Mouse (Mus musculus): Measurements from ENCODE around the gene Gm13090. TPM values are rescaled to one million over a fixed set of nuclear protein-coding genes. Genes with fewer than 3 reads are reported as not detected.

Gm13090 gene
- polyA plus RNA-seq, 1 experiment: not detected

- H3K4me1 ChIP-seq (ENCODE audit: control insufficient read depth, insufficient read depth, insufficient read length): no peaks in the 10 kb centered on the region
- H3K27me3 ChIP-seq (ENCODE audit: control insufficient read depth, insufficient read depth, low read length): no peaks in the 10 kb centered on the region; the same call in 1 of the 2 replicates
- H3K36me3 ChIP-seq (ENCODE audit: control insufficient read depth, insufficient read depth, low read length): no peaks in the 10 kb centered on the region
- 17% methylated on average over 10 of the region's 10 CpGs for WGBS
- no peak for DNase-seq (ENCODE audit: low read depth in 1 of 2, low spot score in 2 of 2)
- H3K4me3 ChIP-seq (ENCODE audit: extremely low read depth, insufficient read depth, insufficient read length): no peak overlapping the region
- no peak for TF ChIP-seq CTCF (IDR thresholded peaks at IDR 0.05; ENCODE audit: extremely low read depth, insufficient read depth, insufficient read length, insufficient replicate concordance)
- no peak for TF ChIP-seq POLR2A (IDR thresholded peaks at IDR 0.05; ENCODE audit: low read depth, low read length)
- H3K27ac ChIP-seq (ENCODE audit: insufficient read depth, low read length): no peak overlapping the region
Observed at GRCm38 (mm10) chr4:151127636-151128548, 38.5 kb downstream of the Gm13090 start.

GRCm38 (mm10) chr4:151128641-151129541 is 39.5 kb downstream of the Gm13090 start:
- Histone ChIP-seq H3K27ac (ENCODE audit: insufficient read depth, low read length) (no peak overlapping the region), H3K27me3 (ENCODE audit: control insufficient read depth, insufficient read depth, low read length) (no peaks in the 10 kb centered on the region; the same call in 1 of the 2 replicates), H3K36me3 (ENCODE audit: control insufficient read depth, insufficient read depth, low read length) (no peaks in the 10 kb centered on the region), H3K4me1 (ENCODE audit: control insufficient read depth, insufficient read depth, insufficient read length) (no peaks in the 10 kb centered on the region), H3K4me3 (ENCODE audit: extremely low read depth, insufficient read depth, insufficient read length) (no peak overlapping the region)
- TF ChIP-seq POLR2A (IDR thresholded peaks at IDR 0.05; ENCODE audit: low read depth, low read length): no peak
- no peak for TF ChIP-seq CTCF (IDR thresholded peaks at IDR 0.05; ENCODE audit: extremely low read depth, insufficient read depth, insufficient read length, insufficient replicate concordance)
- no peak for DNase-seq (ENCODE audit: low read depth in 1 of 2, low spot score in 2 of 2)
- WGBS: 2% methylated on average over 69 of the region's 69 CpGs

GRCm38 (mm10) chr4:151129725-151130557 is 40.6 kb downstream of the Gm13090 start:
- TF ChIP-seq CTCF (IDR thresholded peaks at IDR 0.05; ENCODE audit: extremely low read depth, insufficient read depth, insufficient read length, insufficient replicate concordance) (no peak), POLR2A (IDR thresholded peaks at IDR 0.05; ENCODE audit: low read depth, low read length) (no peak)
- H3K36me3 ChIP-seq (ENCODE audit: control insufficient read depth, insufficient read depth, low read length): no peaks in the 10 kb centered on the region
- no peak for DNase-seq (ENCODE audit: low read depth in 1 of 2, low spot score in 2 of 2)
- H3K27me3 ChIP-seq (ENCODE audit: control insufficient read depth, insufficient read depth, low read length): no peaks in the 10 kb centered on the region; the same call in 1 of the 2 replicates
- H3K27ac ChIP-seq (ENCODE audit: insufficient read depth, low read length): no peak overlapping the region
- no peak overlapping the region for H3K4me3 ChIP-seq (ENCODE audit: extremely low read depth, insufficient read depth, insufficient read length)
- no peaks in the 10 kb centered on the region for H3K4me1 ChIP-seq (ENCODE audit: control insufficient read depth, insufficient read depth, insufficient read length)
- WGBS: 74% methylated on average over 16 of the region's 16 CpGs

DNA sequence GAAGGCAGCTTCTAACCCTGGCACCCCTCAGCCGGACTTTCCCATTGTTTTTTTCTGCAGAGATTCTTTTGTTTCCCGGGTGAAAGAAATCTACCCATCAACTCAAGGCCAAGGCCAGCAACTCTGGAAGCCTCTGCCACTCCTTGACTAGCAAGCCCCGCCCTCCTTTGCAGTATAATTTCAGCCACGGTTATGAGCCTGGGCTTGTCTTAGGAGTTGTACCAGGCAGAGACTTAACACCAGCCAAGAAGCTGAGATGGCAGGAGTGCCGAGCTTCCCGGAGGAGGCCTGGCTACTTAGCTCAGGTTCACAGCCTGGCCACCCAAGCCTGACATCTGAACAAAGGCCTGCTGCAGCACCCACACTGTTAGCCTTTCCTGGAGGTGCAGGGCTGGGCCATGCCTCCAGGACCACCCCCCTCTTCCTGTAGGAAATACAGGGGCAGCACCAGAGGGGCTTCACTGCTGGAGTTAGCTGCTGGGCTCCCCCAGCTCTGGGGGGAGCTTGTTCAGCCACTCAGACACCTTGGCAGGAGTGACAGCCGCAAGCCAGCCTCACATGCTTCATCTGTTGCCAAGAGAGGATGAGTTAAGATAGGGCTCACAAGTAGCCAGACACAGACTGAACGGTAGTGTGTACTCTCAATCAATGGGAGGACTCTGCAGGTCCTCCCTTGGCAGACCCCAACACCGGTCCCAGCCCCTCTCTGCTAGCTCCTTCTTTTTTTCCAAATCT is 41.6 kb downstream of the Gm13090 start:
- no peaks in the 10 kb centered on the region; the same call in 1 of the 2 replicates for H3K27me3 ChIP-seq (ENCODE audit: control insufficient read depth, insufficient read depth, low read length)
- TF ChIP-seq CTCF (IDR thresholded peaks at IDR 0.05; ENCODE audit: extremely low read depth, insufficient read depth, insufficient read length, insufficient replicate concordance): no peak
- no peak for TF ChIP-seq POLR2A (IDR thresholded peaks at IDR 0.05; ENCODE audit: low read depth, low read length)
- no peaks in the 10 kb centered on the region for H3K4me1 ChIP-seq (ENCODE audit: control insufficient read depth, insufficient read depth, insufficient read length)
- H3K27ac ChIP-seq (ENCODE audit: insufficient read depth, low read length): no peak overlapping the region
- 76% methylated on average over 9 of the region's 9 CpGs for WGBS
- H3K4me3 ChIP-seq (ENCODE audit: extremely low read depth, insufficient read depth, insufficient read length): no peak overlapping the region
- H3K36me3 ChIP-seq (ENCODE audit: control insufficient read depth, insufficient read depth, low read length): no peaks in the 10 kb centered on the region
- no peak for DNase-seq (ENCODE audit: low read depth in 1 of 2, low spot score in 2 of 2)

- H3K4me1 ChIP-seq (ENCODE audit: control insufficient read depth, insufficient read depth, insufficient read length): no peaks in the 10 kb centered on the region
- WGBS: 80% methylated on average over 9 of the region's 9 CpGs
- H3K4me3 ChIP-seq (ENCODE audit: extremely low read depth, insufficient read depth, insufficient read length): no peak overlapping the region
- no peaks in the 10 kb centered on the region; the same call in 1 of the 2 replicates for H3K27me3 ChIP-seq (ENCODE audit: control insufficient read depth, insufficient read depth, low read length)
- TF ChIP-seq POLR2A (IDR thresholded peaks at IDR 0.05; ENCODE audit: low read depth, low read length) (no peak), CTCF (IDR thresholded peaks at IDR 0.05; ENCODE audit: extremely low read depth, insufficient read depth, insufficient read length, insufficient replicate concordance) (no peak)
- H3K27ac ChIP-seq (ENCODE audit: insufficient read depth, low read length): no peak overlapping the region
- no peaks in the 10 kb centered on the region for H3K36me3 ChIP-seq (ENCODE audit: control insufficient read depth, insufficient read depth, low read length)
- no peak for DNase-seq (ENCODE audit: low read depth in 1 of 2, low spot score in 2 of 2)
Observed at GRCm38 (mm10) chr4:151132493-151132892, 43.1 kb downstream of the Gm13090 start.
